Mouse (Mus musculus) C2C12 (cell line): ENCODE results near the gene Lhx3. TPM values are rescaled to one million over a fixed set of nuclear protein-coding genes. Genes with fewer than 3 reads are reported as not detected.

ENCODE experiments used
- H3K27me3 ChIP-seq: one replicate; pipeline ENCODE4 v1.6.1; 2011; ENCODE audit not compliant: control insufficient read depth, insufficient read depth, insufficient read length
- H3K36me3 ChIP-seq: one replicate; pipeline ENCODE4 v1.6.1; 2011; ENCODE audit not compliant: control insufficient read depth, insufficient read depth
- H3K4me3 ChIP-seq: one replicate; pipeline ENCODE4 v1.5.1; 2011; ENCODE audit warnings: mild to moderate bottlenecking, control low read depth; ENCODE audit not compliant: poor library complexity, insufficient read depth, severe bottlenecking
- H3K79me2 ChIP-seq: one replicate; pipeline ENCODE4 v1.6.1; 2011; ENCODE audit not compliant: control insufficient read depth, insufficient read depth
- H3K79me3 ChIP-seq: one replicate; pipeline ENCODE4 v1.6.1; 2011; ENCODE audit warnings: low read depth, control low read depth
- H3ac ChIP-seq: one replicate; pipeline ENCODE3; 2011; ENCODE audit warnings: low read depth; ENCODE audit not compliant: control insufficient read depth, insufficient read length
- CEBPB ChIP-seq: IDR thresholded peaks from one replicate; pipeline ENCODE4 v1.6.1; 2011; ENCODE audit warnings: low read depth, mild to moderate bottlenecking, control low read depth, moderate library complexity
- CTCF ChIP-seq: IDR thresholded peaks from one replicate; pipeline ENCODE4 v1.5.1; 2011; ENCODE audit not compliant: control insufficient read depth, insufficient read depth, insufficient read length
- FOSL1 ChIP-seq: IDR thresholded peaks from one replicate; pipeline ENCODE4 v1.8.0; 2011; ENCODE audit warnings: mild to moderate bottlenecking, low read length; ENCODE audit not compliant: poor library complexity, insufficient read depth, severe bottlenecking
- MAX ChIP-seq: IDR thresholded peaks from one replicate; pipeline ENCODE4 v1.6.1; 2011; ENCODE audit warnings: mild to moderate bottlenecking, control low read depth
- MYOD1 ChIP-seq: IDR thresholded peaks from one replicate; pipeline ENCODE4 v1.6.1; 2011; ENCODE audit warnings: low read depth; ENCODE audit not compliant: control insufficient read depth, insufficient read length
- MYOG ChIP-seq: IDR thresholded peaks from one replicate; pipeline ENCODE4 v1.6.1; 2011; ENCODE audit not compliant: control insufficient read depth, insufficient read length; ENCODE audit errors: extremely low read depth
- USF1 ChIP-seq: IDR thresholded peaks from one replicate; pipeline ENCODE4 v1.6.1; 2011; ENCODE audit warnings: low read depth, mild to moderate bottlenecking, control low read depth, moderate library complexity
- polyA plus RNA-seq: library from polyadenylated mRNA; unstranded; fragments of >200 nt; fragmentation: generic; extraction: Trizol; gene quantifications from one replicate; pipeline ENCODE4 v1.2.1, GENCODE M21; 2012; ENCODE audit warnings: missing spikeins

The Lhx3 gene
- polyA plus RNA-seq, 1 experiment, result not detected

DNA sequence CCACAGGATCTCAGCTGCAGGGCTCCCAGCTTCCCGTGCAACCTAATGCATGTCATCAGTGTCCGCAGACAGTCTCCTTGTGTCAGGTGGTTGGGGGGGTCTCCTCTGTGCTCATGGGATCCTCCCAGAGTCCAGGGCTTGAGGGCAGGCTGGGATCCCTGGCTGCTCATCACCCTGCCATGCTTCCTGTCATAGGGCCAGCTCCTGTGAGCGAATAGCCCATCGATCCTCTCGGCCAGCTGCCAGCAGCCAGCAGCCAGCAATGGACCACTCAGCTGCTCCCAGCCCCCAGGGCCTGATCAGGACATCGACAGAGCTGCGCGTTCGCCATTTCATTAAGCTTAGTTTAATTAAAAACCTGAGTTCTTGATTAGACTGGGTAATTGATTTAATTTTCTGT is 50.0 kb downstream of the Lhx3 start:
- Histone ChIP-seq H3K36me3 (no peaks in the 10 kb centered on the region), H3K4me3 (no peak overlapping the region), H3K27me3 (peaks cover 27% of the 10 kb centered on the region), H3K79me3 (no peaks in the 10 kb centered on the region), H3K79me2 (no peaks in the 10 kb centered on the region), H3ac (no peak overlapping the region)
- TF ChIP-seq FOSL1 (no peak), MYOG (no peak), MYOD1 (no peak), CEBPB (no peak), MAX (no peak), USF1 (no peak), CTCF (no peak)

DNA sequence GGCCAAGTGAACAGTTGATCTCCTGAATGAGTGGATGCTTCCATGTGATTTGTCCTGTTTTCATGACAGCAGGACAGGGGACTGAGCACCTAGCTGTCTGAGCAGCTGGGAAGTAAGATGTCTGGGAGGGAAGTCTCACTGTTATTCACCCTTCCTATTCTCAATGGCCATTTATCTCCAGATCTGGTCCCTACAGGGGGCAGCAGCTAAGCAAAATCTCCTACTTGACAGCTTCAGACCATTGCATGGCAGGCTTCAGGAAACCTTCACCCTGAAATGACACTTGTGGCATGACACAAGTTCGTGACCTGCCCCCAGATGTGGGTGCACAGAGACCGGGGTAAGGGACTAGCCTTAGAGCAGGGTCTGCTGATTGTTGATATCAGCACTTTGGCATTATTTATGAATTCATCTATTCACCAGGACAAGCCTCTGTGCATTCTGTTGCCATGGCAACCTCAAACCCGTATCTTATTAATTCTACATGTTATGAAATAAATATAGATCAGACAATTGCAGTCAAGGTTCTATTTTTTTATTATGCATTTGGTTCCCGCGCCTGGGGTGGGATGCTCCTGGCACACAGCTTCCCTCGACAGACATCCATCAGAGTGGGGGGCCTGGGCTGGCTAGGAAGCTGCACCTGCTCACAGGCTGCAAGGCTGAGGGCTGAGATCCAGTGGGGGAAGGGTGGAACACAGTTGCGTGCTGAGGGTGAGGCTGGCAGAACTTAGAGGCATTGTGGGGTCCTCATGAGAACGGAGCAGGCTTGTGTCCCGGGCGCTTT is 51.7 kb downstream of the Lhx3 start:
- Histone ChIP-seq H3K4me3 (no peak overlapping the region), H3K79me3 (no peaks in the 10 kb centered on the region), H3ac (no peak overlapping the region), H3K36me3 (no peaks in the 10 kb centered on the region), H3K27me3 (peaks cover 23% of the 10 kb centered on the region), H3K79me2 (no peaks in the 10 kb centered on the region)
- TF ChIP-seq USF1, result no peak
- no peak for TF ChIP-seq MYOG
- TF ChIP-seq MAX, result no peak

DNA sequence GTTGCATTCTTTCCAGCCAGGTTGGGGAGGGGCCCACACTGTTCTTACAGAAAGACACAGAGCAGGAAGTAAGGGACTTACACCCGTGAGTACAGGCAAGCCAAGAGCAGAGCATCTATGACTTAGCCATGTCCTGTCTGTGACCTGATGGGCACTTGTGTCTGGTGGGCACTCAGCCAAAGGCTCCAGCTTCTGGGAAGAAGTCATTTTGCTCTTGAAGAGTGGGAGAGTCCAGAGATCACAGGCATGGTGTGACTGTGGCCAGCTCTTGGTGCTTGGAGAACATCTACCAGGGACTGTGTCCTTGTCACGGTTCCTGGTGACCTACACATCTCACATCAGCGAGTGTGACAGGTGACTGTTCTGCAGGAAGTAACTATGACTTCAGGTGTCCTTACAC is 52.4 kb downstream of the Lhx3 start:
- H3K36me3 ChIP-seq, result no peaks in the 10 kb centered on the region
- no peak overlapping the region for H3K4me3 ChIP-seq
- no peak overlapping the region for H3ac ChIP-seq
- peaks cover 23% of the 10 kb centered on the region for H3K27me3 ChIP-seq
- H3K79me3 ChIP-seq, result no peaks in the 10 kb centered on the region
- TF ChIP-seq CTCF, result no peak
- H3K79me2 ChIP-seq, result no peaks in the 10 kb centered on the region

DNA sequence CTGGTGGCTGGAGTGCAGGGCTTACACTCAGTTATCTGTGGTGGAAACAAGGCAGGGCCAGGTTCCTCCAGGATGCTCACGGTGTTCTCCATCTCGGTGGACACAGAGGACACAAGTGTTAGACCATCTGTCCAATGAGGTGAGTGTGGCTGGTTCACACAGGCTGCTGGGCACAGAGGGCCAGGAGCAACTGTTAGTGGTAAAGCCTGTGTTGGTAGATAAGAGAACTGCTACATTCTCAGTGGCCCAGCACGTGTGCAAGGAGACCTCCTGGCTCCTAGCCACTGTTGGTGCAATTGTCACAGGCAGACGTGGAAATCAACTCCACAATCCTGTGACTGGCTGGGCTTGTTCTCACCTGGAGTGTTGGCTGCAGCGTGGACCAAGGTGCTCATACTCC is 53.5 kb downstream of the Lhx3 start:
- H3K36me3 ChIP-seq, result no peaks in the 10 kb centered on the region
- no peak overlapping the region for H3K4me3 ChIP-seq
- H3K27me3 ChIP-seq, result peaks cover 16% of the 10 kb centered on the region
- H3K79me3 ChIP-seq, result no peaks in the 10 kb centered on the region
- TF ChIP-seq MAX (no peak), MYOG (no peak)
- no peaks in the 10 kb centered on the region for H3K79me2 ChIP-seq
- no peak overlapping the region for H3ac ChIP-seq

DNA sequence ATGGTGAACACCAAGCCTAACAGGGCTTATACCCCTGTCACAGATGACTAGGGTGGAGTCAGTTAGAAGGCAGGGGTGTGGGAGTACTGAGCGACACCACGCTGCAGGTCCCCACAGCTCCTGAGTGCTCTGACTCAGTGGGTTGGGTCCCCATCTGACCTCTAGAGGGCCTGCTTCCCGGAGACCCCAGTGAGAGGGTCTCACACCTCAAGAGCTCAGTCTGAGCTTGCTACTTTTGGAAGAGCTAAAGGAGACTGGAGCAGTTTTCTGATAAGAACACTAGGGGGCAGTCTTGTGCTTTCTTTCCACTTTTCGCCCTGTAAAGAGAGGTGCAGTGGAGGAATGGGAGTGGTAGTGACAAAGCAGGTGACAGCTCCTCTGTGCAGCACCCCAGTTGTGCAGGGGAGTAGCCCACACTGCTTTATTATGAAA is 54.2 kb downstream of the Lhx3 start:
- Histone ChIP-seq H3K4me3 (no peak overlapping the region), H3ac (no peak overlapping the region), H3K79me2 (no peaks in the 10 kb centered on the region), H3K79me3 (no peaks in the 10 kb centered on the region), H3K27me3 (peaks cover 15% of the 10 kb centered on the region), H3K36me3 (no peaks in the 10 kb centered on the region)
- no peak for TF ChIP-seq MAX
- no peak for TF ChIP-seq USF1
- no peak for TF ChIP-seq FOSL1
- TF ChIP-seq CTCF, result no peak
- no peak for TF ChIP-seq CEBPB

DNA sequence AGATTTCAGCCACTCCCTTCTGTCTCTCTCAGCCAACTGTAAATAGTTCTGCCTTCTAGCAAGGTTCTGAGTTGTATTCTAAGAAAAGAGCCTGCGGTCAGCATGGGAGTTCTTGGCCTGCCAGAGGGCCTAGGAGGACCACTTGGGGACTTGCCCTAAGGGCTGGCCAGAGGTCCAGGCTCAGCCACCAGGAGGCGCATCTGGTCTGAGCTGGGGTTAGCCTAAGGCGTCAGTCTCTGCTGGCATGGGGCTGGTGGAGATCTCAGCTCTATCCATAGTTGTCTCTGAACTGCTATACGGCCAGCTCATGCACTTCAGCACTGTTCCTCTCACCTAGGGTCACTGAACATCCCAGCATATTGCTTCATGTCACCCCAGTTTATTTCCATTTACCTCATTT is 54.8 kb downstream of the Lhx3 start:
- H3K27me3 ChIP-seq, result peaks cover 15% of the 10 kb centered on the region
- H3K79me3 ChIP-seq, result no peaks in the 10 kb centered on the region
- H3K4me3 ChIP-seq, result no peak overlapping the region
- TF ChIP-seq FOSL1 (no peak), MYOG (no peak), CEBPB (no peak), USF1 (no peak), MYOD1 (no peak), CTCF (peak; percentile 59)
- no peaks in the 10 kb centered on the region for H3K36me3 ChIP-seq
- no peaks in the 10 kb centered on the region for H3K79me2 ChIP-seq
- H3ac ChIP-seq, result no peak overlapping the region

Other genes starting within 250 kb of the Lhx3 start
- 12.2 TPM for gene Camsap1, start 225.0 kb downstream of the Lhx3 start, polyA plus RNA-seq
- gene Ubac1, start 186.5 kb downstream of the Lhx3 start, polyA plus RNA-seq, result 60.6 TPM
- 20.8 TPM for gene Nacc2, start 85.1 kb downstream of the Lhx3 start, polyA plus RNA-seq
- 15.2 TPM for gene Qsox2, start 29.2 kb upstream of the Lhx3 start, polyA plus RNA-seq
- not detected for gene Ccdc187, start 86.3 kb upstream of the Lhx3 start, polyA plus RNA-seq
- gene Gpsm1, start 107.2 kb upstream of the Lhx3 start, polyA plus RNA-seq, result 20.6 TPM
- gene Dnlz, start 143.8 kb upstream of the Lhx3 start, polyA plus RNA-seq, result 35.6 TPM
- gene Card9, start 152.6 kb upstream of the Lhx3 start, polyA plus RNA-seq, result 0.20 TPM
- gene Snapc4, start 172.4 kb upstream of the Lhx3 start, polyA plus RNA-seq, result 11.7 TPM
- 49.1 TPM for gene Entr1, start 181.0 kb upstream of the Lhx3 start, polyA plus RNA-seq
- gene Pmpca, start 181.1 kb upstream of the Lhx3 start, polyA plus RNA-seq, result 93.8 TPM
- gene Inpp5e, start 200.9 kb upstream of the Lhx3 start, polyA plus RNA-seq, result 8.3 TPM
- gene Sec16a, start 236.9 kb upstream of the Lhx3 start, polyA plus RNA-seq, result 19.5 TPM